Mouse (Mus musculus) frontal cortex, adult (tissue): ENCODE data around the gene Greb1.

ENCODE experiments used
- ATAC-seq: cut with Nextera tagmentation; 2 replicates; pipeline ENCODE4 v1.9.2; 2017; ENCODE audit warnings: mild to moderate bottlenecking, moderate library complexity, mixed read lengths; ENCODE audit not compliant: low TSS enrichment

Greb1 gene

GRCm38 (mm10) chr12:16694783-16695182 is 105.9 kb downstream of the Greb1 start:
- no peak for ATAC-seq

DNA sequence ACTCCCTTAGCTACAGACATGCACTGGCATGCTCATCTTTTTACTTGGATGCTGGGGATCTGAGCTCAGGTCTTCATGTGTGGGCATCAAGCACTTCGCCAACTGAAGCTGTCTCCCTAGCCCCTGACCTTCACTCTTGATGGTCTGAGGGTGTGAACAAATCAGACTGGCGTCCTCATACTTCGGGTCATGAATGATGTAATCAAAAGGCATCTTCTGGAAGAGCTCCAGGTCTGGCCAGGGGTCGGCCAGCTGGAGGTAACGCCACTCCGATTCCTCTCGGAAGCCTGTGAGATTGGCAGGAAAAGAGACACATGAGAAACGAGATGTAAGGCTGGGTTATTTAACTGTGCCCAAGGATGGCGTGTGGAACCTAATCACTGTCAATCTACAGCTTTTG is 110.1 kb downstream of the Greb1 start:
- ATAC-seq: no peak

GRCm38 (mm10) chr12:16672246-16672645 is 128.4 kb downstream of the Greb1 start:
- no peak for ATAC-seq

DNA sequence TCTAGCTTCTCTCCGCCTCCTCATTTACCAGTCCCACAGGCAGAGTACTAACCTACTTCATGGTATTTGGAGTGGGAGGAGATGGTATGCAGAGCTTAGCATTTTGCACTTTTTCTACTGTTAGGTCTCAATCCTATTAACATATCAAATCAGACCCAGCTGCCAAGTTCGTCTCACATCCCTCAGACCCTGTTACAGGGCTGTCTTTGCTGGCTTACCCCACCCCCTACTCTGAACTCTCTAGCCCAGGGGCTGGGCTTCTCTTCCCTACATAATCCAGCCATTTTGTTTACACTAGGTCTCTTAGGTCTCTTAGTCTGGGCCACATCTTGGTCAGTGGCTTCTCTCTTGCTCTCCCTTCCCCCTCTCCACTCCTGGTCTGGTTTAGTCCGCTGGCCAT is 131.5 kb downstream of the Greb1 start:
- peak; percentile 41; the same call in 1 of the 2 replicates for ATAC-seq

GRCm38 (mm10) chr12:16665022-16665421 is 135.7 kb downstream of the Greb1 start:
- no peak for ATAC-seq

- peak; percentile 55 for ATAC-seq
These were observed 137.6 kb downstream of the Greb1 start for GRCm38 (mm10) chr12:16662955-16663585.

DNA sequence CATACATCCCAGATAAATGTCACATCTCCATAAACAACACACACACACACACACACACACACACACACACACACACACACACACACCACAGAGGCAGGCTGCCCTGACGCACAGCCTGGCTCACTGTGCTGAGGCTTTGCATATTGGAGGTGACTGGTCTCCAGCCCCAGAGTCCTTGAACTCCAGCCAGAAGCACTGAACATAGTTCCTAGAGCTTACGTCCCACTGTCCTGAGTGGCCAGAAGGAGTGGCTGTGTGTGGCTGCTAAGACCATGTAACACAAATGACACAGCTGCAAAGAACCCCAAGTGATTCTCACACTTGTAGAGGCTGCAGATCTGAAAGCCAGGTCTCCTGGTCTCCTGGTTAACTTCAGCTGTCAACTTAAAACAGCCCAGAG is 138.8 kb downstream of the Greb1 start:
- ATAC-seq: no peak

DNA sequence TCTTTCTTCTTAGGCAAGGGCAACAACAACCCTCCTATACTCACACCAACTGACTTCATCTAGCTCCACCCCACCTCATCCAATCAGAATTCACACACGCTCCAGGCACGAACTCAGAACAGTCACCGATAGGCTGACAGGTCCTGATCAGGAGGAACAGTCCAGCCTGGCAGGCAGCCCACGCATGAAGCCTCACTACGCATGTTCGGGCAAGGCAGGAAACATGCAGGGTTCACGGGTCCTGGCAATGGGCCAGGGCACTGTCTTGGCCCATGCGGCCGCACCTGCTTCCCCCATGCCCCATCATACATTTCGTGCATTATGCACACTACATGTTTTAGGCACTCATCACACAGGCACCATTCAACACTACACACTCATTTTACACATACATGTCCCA is 139.2 kb downstream of the Greb1 start:
- ATAC-seq: no peak

DNA sequence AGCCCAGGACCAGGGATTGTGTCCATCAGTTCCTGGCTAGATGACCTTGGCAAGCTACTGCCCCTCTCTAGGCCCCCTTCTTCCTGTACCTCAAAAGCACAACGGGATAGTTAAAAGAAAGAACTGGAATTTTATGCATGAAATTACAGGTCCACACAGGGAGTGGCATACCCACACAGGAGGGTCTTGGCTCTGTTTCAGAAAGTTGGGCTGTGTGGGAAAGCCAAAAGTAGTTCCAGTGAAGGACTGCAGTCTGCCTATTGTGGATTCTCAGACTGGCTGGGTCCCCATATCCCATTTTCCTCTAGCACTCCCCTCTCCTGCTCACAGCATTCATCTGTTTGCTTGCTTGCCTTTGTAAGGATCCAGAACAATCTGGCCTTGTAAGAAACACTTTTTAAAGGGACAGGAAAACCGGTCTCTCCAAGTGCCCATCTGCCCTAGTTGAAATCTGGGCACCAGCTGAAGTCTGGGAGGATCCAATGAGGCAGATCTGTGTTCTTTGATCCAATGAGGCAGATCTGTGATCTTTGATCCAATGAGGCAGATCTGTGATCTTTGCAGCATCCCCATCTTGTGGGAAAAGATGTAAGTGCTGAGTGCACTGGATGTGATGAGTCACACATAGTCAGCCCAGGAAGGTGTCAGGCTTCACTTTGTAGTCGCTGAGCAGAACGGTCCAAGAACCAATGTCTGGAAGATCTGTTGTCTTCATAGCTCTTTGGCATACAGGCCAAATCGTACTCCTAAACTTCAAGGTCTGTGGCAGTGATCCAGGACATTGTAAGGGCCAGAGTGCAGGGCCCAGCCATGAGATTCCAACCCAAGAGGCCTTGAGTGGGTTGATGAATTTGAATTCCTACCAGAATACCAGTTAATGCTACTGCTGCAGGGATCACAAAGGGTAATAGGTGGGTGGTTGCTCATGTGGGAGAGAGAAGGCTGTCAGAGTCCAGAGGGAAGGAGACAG is 143.5 kb downstream of the Greb1 start:
- peak; percentile 51 for ATAC-seq

DNA sequence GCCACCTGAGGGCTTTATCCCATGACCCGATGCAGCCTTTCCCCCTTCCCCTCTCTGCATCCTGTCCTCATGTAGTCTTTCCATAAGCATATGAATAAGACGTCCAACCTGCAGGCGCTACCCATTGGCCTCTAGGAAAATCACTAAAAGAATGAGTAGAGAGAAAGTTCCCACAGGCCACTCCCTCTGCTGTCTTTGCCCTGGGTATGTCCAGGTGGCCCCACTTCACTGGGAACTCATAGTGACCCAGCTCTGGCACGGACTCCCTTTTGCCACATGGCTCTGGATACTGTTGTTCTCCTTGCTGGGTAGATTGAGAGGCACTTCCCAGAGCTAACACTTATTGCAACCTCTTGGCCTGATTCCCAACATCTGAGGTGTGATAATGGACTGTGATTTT is 145.1 kb downstream of the Greb1 start:
- no peak for ATAC-seq

- peak; percentile 69 for ATAC-seq
These were observed 147.2 kb downstream of the Greb1 start, which contains the start of gene Ntsr2 for GRCm38 (mm10) chr12:16653332-16654093. Gene Ntsr2 (plus strand): TSS chr12:16653382.

- ATAC-seq: no peak
These were observed 150.9 kb downstream of the Greb1 start for GRCm38 (mm10) chr12:16649819-16650218.

- no peak for ATAC-seq
These were observed 152.4 kb downstream of the Greb1 start for GRCm38 (mm10) chr12:16648273-16648672.

- ATAC-seq: no peak
These were observed 153.8 kb downstream of the Greb1 start for GRCm38 (mm10) chr12:16646780-16647409.

DNA sequence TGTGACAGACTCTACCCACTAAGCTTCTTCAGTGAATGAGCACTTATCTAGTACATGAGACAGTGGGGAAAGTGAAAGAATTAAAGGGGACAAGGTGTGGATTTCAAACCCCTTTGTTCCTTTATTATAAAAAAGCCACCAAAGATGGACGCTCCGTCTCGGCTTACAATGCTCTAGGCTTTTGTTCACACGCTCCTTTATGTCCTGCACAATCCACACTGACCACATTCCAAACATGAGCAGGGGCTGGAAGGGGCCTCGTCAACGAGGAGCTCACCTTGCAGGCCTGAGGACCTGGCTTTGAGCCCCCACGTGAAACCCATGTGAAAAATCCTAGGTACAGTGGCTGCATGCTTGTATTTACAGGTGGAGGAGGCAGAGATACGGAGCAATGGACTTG is 156.0 kb downstream of the Greb1 start:
- no peak for ATAC-seq

GRCm38 (mm10) chr12:16643508-16644345 is 157.0 kb downstream of the Greb1 start:
- ATAC-seq: peak; percentile 62

DNA sequence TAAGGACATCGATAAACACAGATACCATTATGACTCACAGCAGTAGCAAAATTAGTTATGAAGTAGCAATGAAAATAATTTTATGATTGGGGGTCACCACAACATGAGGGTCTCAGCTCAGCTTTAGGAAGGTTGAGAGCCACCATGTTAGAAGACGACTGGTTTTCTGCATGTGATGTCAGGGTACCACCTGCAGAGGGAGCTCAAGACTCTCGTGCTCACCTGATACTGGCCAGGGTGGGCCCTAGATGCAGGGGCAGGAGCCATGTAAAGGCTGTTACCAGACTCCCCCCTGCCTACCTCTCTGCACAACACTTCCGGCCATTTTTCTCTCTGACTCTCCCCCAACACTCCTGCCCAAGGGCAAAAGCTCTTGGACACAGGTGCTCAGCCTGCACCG is 158.7 kb downstream of the Greb1 start:
- ATAC-seq: no peak

- no peak for ATAC-seq
These were observed 160.6 kb downstream of the Greb1 start for GRCm38 (mm10) chr12:16640075-16640474.

GRCm38 (mm10) chr12:16639078-16639771 is 161.5 kb downstream of the Greb1 start:
- ATAC-seq: no peak

DNA sequence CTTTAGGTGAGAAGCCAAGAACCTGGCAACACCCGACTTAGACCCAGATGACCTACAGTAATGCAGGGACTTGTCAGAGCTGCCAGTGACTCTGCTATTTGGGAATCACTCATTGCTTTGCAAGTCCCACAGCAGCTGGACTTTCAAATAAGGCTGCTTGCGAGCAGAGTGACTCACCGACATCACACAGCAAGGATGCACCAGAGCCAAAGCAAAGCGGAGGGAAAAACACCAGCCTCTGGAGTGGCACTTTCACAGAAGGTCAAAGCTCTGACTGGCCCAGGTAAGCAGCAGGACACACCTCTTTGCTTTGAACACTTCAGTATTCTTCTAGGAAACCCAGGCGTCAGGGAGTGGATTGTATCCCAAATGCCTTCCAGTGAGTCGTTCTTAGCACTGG is 164.9 kb downstream of the Greb1 start:
- ATAC-seq: peak; percentile 45; the same call in 1 of the 2 replicates
